Mouse (Mus musculus) spleen, postnatal 36 days (tissue): ENCODE data around the gene 2810408A11Rik.

ENCODE experiments used
- DNase-seq, 2 experiments: peaks; one replicate each; pipeline ENCODE4 v3.0.0; 2022; ENCODE audit warnings: low spot score in 2 of 2, mixed read lengths in 1 of 2

The 2810408A11Rik gene

DNA sequence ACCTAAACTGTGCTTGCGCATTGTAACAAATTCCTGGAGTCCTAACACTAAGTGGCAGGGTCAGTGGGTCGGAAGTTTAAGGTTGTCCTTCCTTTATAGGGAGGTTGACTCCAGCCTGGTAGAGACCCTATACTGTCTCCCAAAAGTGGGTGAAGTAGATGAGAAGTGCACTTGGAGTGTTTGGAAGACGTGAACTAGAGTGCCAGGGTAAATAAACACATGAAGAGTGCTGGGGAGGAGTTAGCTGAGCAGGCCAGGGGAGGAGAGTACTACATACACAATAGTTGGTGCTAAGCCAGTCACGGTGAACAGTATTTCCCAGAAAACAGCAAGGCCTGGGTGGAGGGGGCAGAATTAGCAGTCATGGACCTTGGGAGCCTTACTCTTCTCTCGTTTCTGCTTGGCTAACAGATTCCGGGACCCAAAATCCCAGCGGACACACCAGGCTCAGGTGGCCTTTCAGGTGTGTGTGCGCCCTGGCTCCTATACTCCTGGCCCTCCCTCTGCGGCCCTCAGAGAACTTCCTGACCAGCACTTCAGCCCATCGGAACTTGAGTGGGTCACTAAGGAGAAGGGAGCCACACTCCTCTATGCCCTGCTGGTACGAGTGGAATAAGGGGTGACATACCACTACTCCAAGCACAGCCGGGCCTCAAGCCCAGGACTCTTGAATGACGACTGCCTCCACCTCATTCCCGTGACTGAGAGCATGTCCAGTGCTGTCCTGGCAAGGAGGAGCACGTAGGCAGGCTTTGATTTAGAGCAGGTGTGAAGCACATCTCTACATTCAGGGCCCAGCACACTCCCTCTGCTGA, 12.1 kb upstream of the 2810408A11Rik start:
- no peak for DNase-seq

DNA sequence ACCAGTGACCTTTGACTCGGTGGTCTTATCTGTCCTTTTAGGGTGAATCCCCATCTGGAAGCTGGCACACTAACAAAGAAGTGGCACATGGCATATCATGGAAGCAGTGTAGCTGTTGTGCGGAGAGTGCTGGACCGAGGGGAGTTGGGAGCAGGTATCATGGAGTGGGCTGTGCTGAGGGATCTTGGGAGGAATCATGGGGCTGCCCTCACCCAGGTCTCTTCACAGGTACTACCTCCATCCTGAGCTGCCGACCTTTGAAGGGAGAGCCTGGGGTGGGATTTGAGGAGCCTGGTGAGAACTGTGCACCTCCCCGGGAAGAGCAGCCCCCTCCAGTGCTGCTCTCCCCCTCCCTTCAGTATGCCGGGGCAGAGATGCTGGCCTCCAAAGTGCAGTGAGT, 10.9 kb upstream of the 2810408A11Rik start:
- DNase-seq: no peak

DNA sequence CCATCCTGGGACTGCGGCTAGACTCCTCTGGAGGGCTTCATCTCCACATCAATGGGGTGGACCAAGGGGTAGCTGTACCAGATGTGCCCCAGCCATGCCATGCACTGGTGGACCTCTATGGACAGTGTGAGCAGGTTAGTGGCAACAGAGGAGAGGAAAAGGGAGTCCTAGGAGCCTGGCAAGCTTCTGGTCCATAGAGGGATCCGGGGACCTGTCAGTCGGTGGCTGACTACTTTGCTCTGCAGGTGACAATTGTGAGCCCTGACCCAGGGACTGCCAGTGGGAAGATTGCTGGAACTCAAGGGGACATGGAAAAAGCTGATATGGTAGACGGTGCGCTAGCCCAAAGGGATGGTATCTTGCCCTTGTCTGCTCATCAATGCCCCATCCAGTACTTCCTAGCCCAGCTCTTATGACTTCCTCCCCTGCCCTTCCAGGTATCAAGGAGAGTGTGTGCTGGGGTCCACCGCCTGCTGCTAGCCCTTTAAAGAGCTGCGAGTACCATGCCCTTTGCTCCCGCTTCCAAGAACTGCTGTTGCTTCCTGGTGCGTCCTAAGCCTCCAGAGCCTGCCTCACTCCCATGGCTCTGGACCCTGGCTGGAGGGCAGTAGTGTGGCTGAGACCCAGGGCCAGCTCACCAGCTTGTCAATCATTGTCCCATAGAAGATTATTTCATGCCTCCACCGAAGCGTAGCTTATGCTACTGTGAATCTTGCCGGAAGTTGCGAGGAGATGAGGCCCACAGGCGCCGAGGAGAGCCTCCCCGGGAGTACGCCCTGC, 10.2 kb upstream of the 2810408A11Rik start:
- no peak for DNase-seq

DNA sequence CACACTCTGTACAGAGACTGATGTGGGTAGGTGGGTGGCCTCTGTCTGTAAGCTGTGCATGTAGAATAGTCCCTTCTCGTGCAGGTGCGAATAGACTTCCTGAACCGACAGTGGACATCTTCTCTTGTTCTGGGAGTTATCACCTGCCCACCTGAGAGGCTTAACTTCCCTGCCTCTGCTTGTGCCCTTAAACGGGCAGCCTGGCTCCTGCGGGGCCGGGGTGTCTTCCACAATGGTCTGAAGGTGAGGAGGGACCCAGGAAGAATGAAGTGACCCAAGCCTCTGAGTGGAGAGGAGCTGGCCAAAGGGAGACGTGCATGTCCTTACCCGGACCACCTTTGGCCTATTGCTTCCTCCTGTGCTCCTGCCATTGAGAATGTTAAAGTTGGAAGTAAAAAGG, 9.4 kb upstream of the 2810408A11Rik start:
- DNase-seq: no peak

DNA sequence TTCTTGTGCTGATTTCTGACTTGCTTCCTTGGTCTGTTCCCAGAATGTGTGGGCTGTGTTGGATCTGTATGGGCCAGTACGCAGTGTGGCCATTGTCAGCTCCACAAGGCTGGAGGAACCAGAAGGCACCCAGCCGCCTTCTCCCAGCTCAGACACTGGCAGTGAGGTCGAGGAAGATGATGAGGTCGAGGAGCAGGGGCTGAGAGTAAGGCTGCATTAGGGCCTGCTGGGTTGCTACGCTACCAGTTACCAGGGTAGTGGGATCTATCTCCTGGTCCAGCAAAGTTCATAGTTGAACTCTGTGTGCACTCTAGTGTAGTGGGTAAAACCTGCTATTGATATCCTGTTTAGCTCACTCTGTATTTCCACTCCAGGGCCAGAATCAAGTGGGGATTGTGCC, 8.4 kb upstream of the 2810408A11Rik start:
- DNase-seq: no peak

DNA sequence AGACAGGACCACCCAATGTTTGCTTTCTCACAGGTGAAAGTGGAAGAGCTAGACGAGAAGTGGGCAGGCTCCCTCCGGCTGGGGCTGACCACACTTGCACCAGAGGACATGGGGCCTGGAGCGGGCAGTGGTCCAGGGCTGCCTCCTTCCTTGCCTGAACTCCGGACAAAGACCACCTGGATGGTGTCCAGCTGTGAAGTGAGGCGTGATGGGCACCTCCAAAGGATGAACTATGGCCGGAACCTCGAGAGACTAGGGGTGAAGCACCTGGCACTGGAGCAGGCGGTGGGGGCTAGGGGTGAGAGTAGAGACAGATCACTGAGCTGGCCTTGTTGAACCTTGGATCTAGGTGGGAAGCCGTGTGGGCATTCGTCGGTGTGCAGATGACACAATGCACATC, 7.9 kb upstream of the 2810408A11Rik start:
- DNase-seq: no peak

DNA sequence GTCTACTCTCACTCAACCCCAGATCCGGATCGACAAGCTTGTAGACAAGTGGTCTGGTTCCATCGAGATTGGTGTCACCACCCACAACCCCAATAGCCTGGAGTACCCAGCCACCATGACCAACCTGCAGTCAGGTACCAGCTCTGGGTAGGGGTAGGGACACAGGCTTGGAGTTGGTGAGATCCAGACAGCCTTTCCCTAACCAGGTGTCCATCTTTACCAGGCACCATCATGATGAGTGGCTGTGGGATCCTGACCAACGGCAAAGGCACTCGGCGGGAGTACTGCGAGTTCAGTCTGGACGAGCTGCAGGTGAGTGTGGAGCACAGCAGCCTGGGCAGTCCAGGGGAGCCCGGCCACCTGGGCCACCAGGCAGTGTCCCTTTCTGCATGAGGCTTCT, 3.5 kb upstream of the 2810408A11Rik start:
- DNase-seq: no peak

DNA sequence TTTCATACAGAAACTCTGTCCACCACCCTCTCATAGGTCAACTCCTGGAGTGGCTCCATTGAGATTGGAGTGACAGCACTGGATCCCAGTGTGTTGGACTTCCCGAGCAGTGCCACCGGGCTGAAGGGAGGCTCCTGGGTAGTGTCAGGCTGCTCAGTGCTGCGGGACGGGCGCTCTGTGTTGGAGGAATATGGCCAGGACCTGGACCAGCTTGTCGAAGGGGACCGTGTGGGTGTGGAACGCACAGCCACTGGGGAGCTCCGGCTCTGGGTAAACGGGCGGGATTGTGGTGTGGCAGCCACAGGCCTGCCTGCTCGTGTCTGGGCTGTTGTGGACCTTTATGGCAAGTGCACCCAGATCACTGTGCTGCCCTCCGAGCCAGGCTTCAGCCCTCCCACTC, 2.2 kb upstream of the 2810408A11Rik start:
- DNase-seq: no peak

DNA sequence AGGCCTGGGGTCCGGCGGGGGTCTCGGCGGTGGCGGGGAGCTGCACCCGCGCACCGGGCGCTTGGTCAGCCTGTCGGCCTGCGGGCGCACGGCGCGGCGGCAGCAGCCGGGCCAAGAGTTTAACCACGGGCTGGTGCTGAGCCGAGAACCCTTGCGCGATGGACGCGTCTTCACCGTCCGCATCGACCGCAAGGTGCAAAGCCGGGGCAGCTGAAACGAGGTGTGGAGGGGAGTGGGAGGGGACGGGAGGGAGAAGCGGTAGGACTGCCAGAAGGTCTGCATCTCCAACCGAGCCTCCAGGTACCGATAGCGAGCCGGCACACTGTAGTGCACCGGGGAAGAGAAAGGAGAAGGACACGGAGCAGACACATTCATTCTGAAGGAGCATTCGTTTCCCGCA, 1.2 kb upstream of the 2810408A11Rik start:
- DNase-seq: no peak

DNA sequence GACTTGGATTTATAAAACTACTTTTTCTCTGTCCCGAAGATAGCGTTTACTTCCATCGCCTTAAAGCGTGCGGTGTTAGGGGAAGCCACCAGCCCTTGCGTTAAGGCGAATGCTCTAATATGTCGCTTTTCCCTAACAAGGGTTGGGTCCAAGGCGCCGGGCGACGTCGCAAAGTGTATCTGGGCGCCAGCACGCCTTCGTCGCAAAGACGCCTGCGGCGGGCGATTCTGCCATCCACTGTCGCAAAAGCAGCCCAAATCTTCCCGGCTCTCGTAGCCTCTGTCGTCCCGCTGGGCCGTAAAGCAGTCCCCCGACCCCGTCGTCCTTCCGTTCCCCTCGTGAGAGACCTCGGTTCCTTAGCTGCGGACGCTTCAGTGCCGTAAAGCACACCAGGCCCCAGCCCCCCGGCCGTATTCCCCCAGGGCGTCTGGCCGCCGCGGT, 639 bp upstream of the 2810408A11Rik start:
- DNase-seq: peak; percentile 95

DNA sequence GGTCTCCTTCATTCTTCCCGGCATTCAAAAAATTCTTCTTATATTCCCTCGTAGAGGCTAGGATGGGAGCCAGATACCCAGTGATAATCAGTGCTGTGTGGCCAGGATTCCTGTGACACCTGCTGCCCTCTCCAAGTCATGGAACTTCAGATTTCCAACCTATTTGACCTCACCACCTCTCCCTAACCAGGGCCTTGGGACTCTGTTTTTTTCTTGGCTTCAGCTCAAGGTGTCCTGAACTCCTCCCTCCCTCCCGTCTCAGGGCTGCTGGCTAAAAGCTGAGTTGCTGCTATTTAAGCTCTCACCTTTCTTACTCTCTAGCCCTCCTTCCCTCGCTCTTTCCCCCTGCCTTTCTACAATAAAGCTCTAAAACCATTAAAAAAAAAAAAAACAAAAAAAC, 917 bp downstream of the 2810408A11Rik start:
- DNase-seq: no peak

DNA sequence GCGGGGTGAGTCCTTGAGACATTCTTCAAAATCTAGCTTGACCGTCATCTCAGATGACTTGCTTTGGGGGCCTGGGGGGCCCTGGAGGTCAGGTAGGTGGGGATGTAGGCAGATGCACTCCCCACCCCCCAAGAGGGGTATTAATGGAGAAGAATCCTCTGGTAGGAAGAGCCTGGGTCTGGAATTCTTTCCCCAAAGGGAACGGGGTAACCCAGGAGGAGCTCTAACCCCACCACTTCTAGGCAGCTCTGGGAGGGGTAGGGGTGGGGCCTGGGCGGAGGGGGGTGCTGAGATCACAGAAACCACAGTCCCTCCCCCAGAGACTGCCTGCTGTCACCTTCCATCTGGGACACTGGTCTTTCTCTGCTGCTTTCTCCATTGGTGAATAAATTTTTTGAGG, 5.5 kb downstream of the 2810408A11Rik start, which contains the start of gene Acap1:
TSS of gene Acap1 (minus strand) at position 249 of the 400 bp plus-strand sequence.
- peak; percentile 70 to 74 for DNase-seq

DNA sequence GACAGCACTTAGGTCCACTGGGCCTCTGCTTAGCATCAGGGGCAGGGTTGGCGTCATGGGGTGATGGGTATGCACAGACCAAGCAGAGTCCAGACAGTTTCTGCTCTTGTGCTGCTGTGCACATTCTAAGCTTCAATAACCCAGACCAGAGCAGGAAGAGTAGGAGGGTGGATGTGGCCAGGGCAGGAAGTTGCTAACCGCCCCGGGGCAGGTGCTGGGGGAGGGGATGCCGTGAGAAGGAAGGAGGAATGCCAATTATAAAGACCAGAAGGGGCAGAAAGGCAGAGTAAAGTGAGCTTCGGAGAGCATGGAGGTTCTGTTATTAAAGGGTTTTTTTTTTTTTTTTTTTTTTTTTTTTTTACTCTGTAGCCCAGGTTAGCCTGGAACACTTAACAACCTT, 6.1 kb downstream of the 2810408A11Rik start:
- peak; percentile 92 for DNase-seq

DNA sequence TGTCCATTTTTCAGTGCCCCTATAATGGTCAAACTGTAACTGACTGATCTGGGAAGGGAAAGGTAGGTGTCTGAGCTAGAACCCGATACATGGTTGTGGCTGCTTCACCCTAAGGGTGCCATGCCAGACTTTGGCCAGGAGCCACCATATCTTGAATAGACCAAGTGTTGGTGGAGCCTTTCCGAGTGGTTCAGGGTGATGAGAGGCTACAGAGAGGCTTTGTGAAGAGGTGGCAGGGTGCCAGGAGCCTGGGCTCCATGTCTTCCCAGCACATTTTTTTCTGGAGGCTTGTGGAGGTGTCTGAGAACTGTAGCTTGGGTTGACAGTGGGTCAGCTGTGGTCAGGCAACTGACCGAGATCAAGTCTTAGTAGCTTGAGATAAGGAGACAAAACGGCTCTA, 9.3 kb downstream of the 2810408A11Rik start:
- peak in 1 of 2 experiments; percentile 45 for DNase-seq

DNA sequence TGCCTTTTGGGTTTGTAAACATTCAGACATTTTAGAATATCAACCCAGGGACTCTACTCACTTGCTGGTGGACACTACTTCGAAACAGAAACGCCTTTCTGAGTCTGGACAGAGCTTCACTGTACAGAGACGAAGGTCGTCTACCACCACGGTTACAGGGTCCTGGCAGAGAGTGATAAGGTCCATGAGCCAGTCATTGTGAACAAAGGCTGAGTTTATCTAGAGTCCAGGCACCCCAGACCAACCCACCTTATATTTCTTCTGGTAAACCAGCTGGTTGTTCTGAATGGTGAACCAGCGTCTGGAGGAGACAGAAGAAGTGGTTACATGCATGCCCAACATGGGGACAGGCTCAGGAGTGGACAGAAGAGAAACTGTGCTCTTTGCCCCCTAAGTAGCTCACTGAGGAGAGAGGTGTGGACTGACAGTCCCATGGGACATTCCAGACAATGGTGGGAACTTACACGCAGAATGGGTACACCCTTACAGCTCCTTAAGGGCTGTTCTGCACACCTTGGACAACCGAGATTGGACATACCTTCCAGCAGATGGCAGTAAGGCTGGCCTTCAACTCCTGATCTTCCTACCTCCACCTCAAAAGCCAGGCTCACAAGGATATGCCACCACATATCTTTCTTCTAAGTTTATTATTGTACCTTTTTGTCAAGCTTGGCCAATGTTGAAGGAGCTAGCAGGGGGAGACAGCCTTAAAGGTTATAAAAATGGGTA, 13.7 kb downstream of the 2810408A11Rik start:
- DNase-seq: no peak

DNA sequence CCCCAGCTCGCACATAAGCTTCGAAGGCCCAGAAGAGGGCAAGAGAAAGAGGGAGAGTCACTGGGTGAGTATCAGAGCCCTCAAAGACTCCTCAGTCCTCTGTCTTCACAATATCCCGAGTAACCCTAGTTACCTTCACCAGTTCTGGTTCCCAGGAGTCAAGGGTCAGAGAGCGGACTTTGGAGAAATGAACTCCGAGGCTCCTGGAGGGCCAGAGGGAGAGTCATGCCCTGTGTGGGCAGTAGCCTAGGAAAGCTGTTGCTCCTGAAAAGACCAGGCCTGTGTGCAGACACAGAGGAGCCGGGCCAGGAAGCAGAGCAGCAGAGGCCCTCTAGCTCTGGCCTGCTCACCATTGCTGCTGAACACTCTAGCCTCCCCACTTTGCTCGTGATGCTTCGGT, 16.1 kb downstream of the 2810408A11Rik start:
- DNase-seq: no peak

DNA sequence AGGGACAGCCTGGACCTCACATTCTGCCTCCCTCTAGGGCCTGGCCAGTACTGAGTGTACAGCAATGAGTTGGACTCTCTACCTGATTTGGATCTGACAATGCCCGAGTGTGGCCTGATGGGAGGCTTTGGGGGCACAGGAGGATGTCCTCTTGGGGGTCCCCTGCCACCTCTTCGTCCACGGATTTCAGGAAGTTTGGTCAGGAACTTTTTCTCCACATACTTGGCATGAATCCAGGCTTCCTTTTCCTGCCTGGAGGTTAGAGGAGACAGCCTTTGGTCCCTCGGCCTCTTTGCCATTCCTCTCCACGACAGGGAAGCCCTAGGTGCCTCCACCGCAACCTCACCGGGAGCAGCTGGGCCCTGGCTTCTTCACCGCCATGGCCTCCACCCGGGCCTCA, 16.5 kb downstream of the 2810408A11Rik start:
- DNase-seq: no peak

DNA sequence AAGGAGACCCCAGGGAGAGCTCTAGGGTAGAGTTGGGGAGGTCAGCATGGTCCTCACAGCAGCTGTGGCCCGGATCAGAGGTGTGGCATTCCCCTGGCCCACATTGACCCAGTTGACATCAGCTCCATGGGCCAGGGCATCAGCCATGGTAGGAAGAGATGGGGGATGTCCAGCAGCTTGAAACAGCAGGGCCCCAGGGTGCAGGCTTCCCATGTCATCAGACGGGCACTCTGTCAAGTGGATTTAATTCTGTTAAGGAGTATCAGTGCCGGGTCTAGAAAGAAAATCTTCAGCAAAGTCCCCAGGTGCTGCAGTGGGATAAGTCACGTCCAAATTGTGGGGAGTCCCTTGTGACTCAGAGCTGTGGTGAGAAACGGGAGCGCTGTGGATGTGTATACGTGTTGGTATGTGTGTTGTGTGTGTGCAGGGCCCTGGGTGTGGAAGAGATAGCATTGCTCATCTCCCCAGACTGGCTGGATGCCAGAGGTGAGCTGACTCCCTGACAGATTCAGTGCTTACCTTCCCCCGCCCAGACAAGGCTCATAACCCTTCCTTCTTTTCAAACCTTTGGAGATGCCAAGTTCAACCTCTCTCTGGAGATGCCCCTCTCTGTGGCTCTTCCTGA, 17.1 kb downstream of the 2810408A11Rik start:
- no peak for DNase-seq

DNA sequence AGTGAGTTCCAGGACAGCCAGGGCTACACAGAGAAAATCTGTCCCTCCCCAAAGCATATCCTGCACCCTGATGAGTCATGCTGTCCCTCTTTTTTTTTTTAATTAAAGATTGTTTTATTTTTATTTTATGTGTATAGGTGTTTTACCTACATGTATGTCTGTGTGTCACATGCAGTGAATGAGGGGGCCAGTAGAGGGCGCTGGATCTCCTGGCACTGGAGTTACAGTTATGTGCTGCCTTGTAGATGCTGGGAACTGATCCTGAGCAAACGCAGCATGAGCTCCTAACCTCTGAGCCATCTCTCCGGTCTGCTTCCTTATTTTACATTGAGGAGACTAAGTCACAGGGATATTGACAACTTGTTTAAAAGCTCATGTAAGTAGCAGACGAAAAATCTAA, 17.7 kb downstream of the 2810408A11Rik start:
- peak in 1 of 2 experiments; percentile 63 for DNase-seq

DNA sequence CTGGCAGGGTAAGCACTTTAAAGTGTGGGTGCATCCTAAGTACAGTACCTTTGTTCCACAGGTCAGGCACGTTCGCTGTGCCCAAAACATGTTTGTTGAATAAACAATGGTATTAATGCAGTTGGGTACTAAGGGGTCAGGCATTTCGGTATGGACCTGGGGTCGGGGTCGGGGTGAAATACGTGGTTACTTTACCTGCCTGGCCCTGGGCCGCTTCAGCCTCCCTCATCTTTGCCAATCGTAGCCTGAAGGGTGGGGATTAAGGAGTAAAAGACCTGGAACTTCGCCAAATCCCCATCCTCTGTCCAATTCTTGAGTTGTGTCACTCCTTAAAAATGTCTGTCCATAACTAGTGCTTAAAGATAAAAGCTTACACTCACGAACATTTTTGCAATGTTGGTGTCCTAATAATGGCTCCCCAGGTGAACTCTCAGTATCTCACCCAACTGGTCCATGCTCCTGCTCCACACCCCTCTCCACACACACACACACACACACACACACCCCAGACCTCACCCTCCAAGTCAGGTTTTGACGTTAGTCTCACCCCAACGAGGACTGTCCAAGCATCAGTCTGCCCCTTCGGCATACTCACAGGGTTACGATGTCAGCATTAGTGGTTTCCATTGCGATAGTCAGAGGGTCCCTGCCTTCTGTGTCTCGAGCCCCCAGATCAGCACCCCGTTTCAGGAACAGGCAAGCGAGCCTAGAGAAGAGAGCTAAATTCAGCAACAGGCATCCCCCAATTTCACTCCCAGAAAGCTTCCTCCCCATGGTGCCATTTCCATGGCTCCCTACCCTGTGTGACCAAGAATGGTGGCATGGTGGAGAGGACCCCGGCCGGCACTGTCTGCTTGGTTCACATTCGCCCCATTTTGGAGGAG, 18.8 kb downstream of the 2810408A11Rik start:
- DNase-seq: no peak
